Mouse (Mus musculus) inflammation-experienced regulatory T-cells (primary cell): Measurements from ENCODE around the gene Zfp808. TPM values are rescaled to one million over a fixed set of nuclear protein-coding genes. Genes with fewer than 3 reads are reported as not detected.

ENCODE experiments used
- polyA plus RNA-seq, 2 experiments: library from polyadenylated mRNA; unstranded; fragments of 100-300 nt; shearing (Covaris generic); gene quantifications; one replicate each; pipeline ENCODE4 v1.2.1; 2017

Gene Zfp808
- 1 to 10 TPM; 4.5 to 5.4 TPM for polyA plus RNA-seq

DNA sequence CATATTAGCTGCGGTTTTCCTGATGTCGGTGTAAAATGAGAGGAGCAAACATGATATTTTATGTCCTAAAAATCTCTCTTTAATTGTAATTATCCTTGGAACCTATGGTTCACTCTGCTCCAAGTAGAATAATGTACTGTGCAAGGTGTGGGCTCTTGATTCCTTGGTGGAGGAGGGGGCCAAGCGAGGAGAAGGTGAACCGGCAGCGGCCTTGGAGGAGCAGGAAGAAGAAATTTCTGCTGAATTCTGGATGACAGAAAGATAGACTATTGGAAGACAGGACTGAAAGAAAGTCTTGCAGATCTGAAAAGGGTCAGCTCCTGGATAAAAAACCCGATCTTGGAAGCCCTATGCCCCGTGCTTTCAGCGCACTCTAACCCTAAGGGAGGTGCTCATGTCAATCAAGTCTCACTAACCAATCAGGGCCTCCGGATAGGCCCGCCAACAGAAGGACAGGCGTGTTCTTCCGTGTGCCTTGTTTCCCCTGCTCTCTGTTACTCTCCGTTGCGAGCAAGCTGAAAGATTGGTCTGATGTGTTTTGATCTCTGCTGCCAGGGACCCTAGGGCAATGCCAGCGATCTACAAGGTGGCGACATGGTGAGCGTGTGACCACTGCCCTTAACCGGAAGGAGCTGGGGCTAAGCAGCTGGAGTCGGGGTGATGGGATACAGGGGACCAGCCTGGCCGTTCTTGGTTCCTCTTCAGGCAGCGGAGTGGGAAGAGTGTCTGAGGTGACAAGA, at the start of gene Zfp808:
Gene Zfp808 (plus strand): TSS at position 455 of the 740 bp plus-strand sequence.

